Mouse (Mus musculus) urinary bladder, postnatal 4 days (tissue): ENCODE results near the gene Tesk1.

ENCODE experiments used
- DNase-seq, 2 experiments: peaks; one replicate each; pipeline ENCODE4 v3.0.0; 2021 to 2022; ENCODE audit warnings: low spot score in 2 of 2

Tesk1 gene

GRCm38 (mm10) chr4:43418973-43419656, 22.6 kb upstream of the Tesk1 start:
- DNase-seq, result no peak

GRCm38 (mm10) chr4:43419801-43420281, 21.9 kb upstream of the Tesk1 start:
- DNase-seq, result no peak

GRCm38 (mm10) chr4:43420305-43420704, 21.4 kb upstream of the Tesk1 start:
- peak; percentile 62 to 75 for DNase-seq

GRCm38 (mm10) chr4:43421632-43422240, 20.0 kb upstream of the Tesk1 start:
- peak in 1 of 2 experiments; percentile 61 for DNase-seq

- no peak for DNase-seq
These were observed 18.3 kb upstream of the Tesk1 start for GRCm38 (mm10) chr4:43423267-43423934.

GRCm38 (mm10) chr4:43424072-43424471, 17.7 kb upstream of the Tesk1 start:
- no peak for DNase-seq

GRCm38 (mm10) chr4:43425197-43425596, 16.5 kb upstream of the Tesk1 start:
- no peak for DNase-seq

GRCm38 (mm10) chr4:43425648-43426380, 15.9 kb upstream of the Tesk1 start:
- no peak for DNase-seq

GRCm38 (mm10) chr4:43426487-43426886, 15.3 kb upstream of the Tesk1 start:
- DNase-seq, result no peak

- DNase-seq, result no peak
These were observed 14.1 kb upstream of the Tesk1 start for GRCm38 (mm10) chr4:43427501-43428179.

- no peak for DNase-seq
These were observed 13.4 kb upstream of the Tesk1 start for GRCm38 (mm10) chr4:43428180-43428861.

- DNase-seq, result peak in 1 of 2 experiments; percentile 62
These were observed 12.8 kb upstream of the Tesk1 start, which contains the start of gene Fam166b for GRCm38 (mm10) chr4:43428946-43429345. Gene Fam166b, minus strand, starts transcription at chr4:43429134.

- DNase-seq, result peak; percentile 72 to 83
These were observed 10.0 kb upstream of the Tesk1 start for GRCm38 (mm10) chr4:43431690-43432089.

GRCm38 (mm10) chr4:43432832-43433231, 8.9 kb upstream of the Tesk1 start:
- DNase-seq, result no peak

- DNase-seq, result peak; percentile 99 to 100
These were observed 305 bp downstream of the Tesk1 start for GRCm38 (mm10) chr4:43442044-43442443.

GRCm38 (mm10) chr4:43442456-43443361, 970 bp downstream of the Tesk1 start:
- peak; percentile 73 to 75 for DNase-seq

GRCm38 (mm10) chr4:43443511-43443910, 1.8 kb downstream of the Tesk1 start:
- DNase-seq, result peak in 1 of 2 experiments; percentile 60

GRCm38 (mm10) chr4:43447251-43447650, 5.5 kb downstream of the Tesk1 start:
- DNase-seq, result peak in 1 of 2 experiments; percentile 61

- DNase-seq, result no peak
These were observed 6.8 kb downstream of the Tesk1 start for GRCm38 (mm10) chr4:43448554-43448953.

- no peak for DNase-seq
These were observed 10.6 kb downstream of the Tesk1 start for GRCm38 (mm10) chr4:43452315-43452714.
